Mouse (Mus musculus): Measurements from ENCODE around the gene Whamm. TPM values are rescaled to one million over a fixed set of nuclear protein-coding genes. Genes with fewer than 3 reads are reported as not detected.

Gene Whamm
- 5.0 and 7.3 TPM in 2 replicates for polyA plus RNA-seq (2014; fragmentation: Nextera tagmentation; extraction: Ambion mirVana)

GRCm38 (mm10) chr7:81571108-81571940, at the start of gene Whamm:
Gene Whamm, plus strand, starts transcription at chr7:81571266.
- Histone ChIP-seq H3K36me3 (ENCODE audit: control insufficient read depth, insufficient read depth, low read length) (0 out of 2 replicates have a peak, but pooled peaks cover 4% of the 10 kb centered on the region), H3K9me3 (ENCODE audit: control insufficient read depth, low read depth, low read length) (no peaks in the 10 kb centered on the region), H3K4me3 (ENCODE audit: low read depth, low read length) (peak within 1 kb of the TSS; percentile 79), H3K9ac (replicated peaks; ENCODE audit: low read depth, low read length) (peak within 1 kb of the TSS; percentile 68), H3K4me1 (ENCODE audit: control insufficient read depth, insufficient read depth, low read length) (peaks cover 3% of the 10 kb centered on the region; the same call in 1 of the 2 replicates), H3K27me3 (ENCODE audit: control insufficient read depth, insufficient read depth, low read length) (no peaks in the 10 kb centered on the region), H3K27ac (ENCODE audit: low read length) (peak within 1 kb of the TSS; percentile 90), H3K4me2 (replicated peaks; ENCODE audit: low read depth, low read length) (peak within 1 kb of the TSS; percentile 77)
- WGBS: under 1% methylated on average over 91 of the region's 96 CpGs
- peak; percentile 99 for ATAC-seq (ENCODE audit: insufficient number of reproducible peaks, insufficient read depth, low FRiP score, low read depth)

- Histone ChIP-seq H3K9me3 (ENCODE audit: control insufficient read depth, low read depth, low read length) (no peaks in the 10 kb centered on the region), H3K27me3 (ENCODE audit: control insufficient read depth, insufficient read depth, low read length) (no peaks in the 10 kb centered on the region), H3K4me3 (ENCODE audit: low read depth, low read length) (peak overlapping the region; percentile 64), H3K9ac (replicated peaks; ENCODE audit: low read depth, low read length) (peak overlapping the region; percentile 60), H3K4me1 (ENCODE audit: control insufficient read depth, insufficient read depth, low read length) (peaks cover 15% of the 10 kb centered on the region; the same call in 1 of the 2 replicates), H3K4me2 (replicated peaks; ENCODE audit: low read depth, low read length) (peak overlapping the region; percentile 80), H3K27ac (ENCODE audit: low read length) (peak overlapping the region; percentile 93), H3K36me3 (ENCODE audit: control insufficient read depth, insufficient read depth, low read length) (peaks cover 10% of the 10 kb centered on the region; the same call in 1 of the 2 replicates)
- ATAC-seq (ENCODE audit: insufficient number of reproducible peaks, insufficient read depth, low FRiP score, low read depth): peak; percentile 97
- under 1% methylated on average over 31 of the region's 31 CpGs for WGBS
These were observed 47.9 kb upstream of the Whamm start for GRCm38 (mm10) chr7:81523008-81523662.

- WGBS: 4% methylated on average over 13 of the region's 13 CpGs
- Histone ChIP-seq H3K36me3 (ENCODE audit: control insufficient read depth, insufficient read depth, low read length) (peaks cover 13% of the 10 kb centered on the region; the same call in 1 of the 2 replicates), H3K9ac (replicated peaks; ENCODE audit: low read depth, low read length) (peak overlapping the region; percentile 60), H3K27ac (ENCODE audit: low read length) (peak overlapping the region; percentile 93), H3K4me3 (ENCODE audit: low read depth, low read length) (peak overlapping the region; percentile 64), H3K27me3 (ENCODE audit: control insufficient read depth, insufficient read depth, low read length) (no peaks in the 10 kb centered on the region), H3K4me2 (replicated peaks; ENCODE audit: low read depth, low read length) (peak overlapping the region; percentile 80), H3K9me3 (ENCODE audit: control insufficient read depth, low read depth, low read length) (no peaks in the 10 kb centered on the region), H3K4me1 (ENCODE audit: control insufficient read depth, insufficient read depth, low read length) (peaks cover 15% of the 10 kb centered on the region; the same call in 1 of the 2 replicates)
- no peak for ATAC-seq (ENCODE audit: insufficient number of reproducible peaks, insufficient read depth, low FRiP score, low read depth)
These were observed 47.4 kb upstream of the Whamm start for GRCm38 (mm10) chr7:81523663-81524017.

GRCm38 (mm10) chr7:81528918-81529317, 42.1 kb upstream of the Whamm start:
- no peaks in the 10 kb centered on the region for H3K27me3 ChIP-seq (ENCODE audit: control insufficient read depth, insufficient read depth, low read length)
- no peak overlapping the region for H3K9ac ChIP-seq (replicated peaks; ENCODE audit: low read depth, low read length)
- 90% methylated on average over 8 of the region's 8 CpGs for WGBS
- no peak overlapping the region for H3K4me2 ChIP-seq (replicated peaks; ENCODE audit: low read depth, low read length)
- H3K4me3 ChIP-seq (ENCODE audit: low read depth, low read length): no peak overlapping the region
- H3K36me3 ChIP-seq (ENCODE audit: control insufficient read depth, insufficient read depth, low read length): peaks cover 49% of the 10 kb centered on the region
- H3K4me1 ChIP-seq (ENCODE audit: control insufficient read depth, insufficient read depth, low read length): peaks cover 11% of the 10 kb centered on the region; the same call in 1 of the 2 replicates
- H3K27ac ChIP-seq (ENCODE audit: low read length): no peak overlapping the region
- no peak for ATAC-seq (ENCODE audit: insufficient number of reproducible peaks, insufficient read depth, low FRiP score, low read depth)
- H3K9me3 ChIP-seq (ENCODE audit: control insufficient read depth, low read depth, low read length): peaks cover 1% of the 10 kb centered on the region; the same call in 1 of the 2 replicates

GRCm38 (mm10) chr7:81531462-81531861, 39.6 kb upstream of the Whamm start:
- WGBS: 76% methylated on average over 1 of the region's 1 CpGs

GRCm38 (mm10) chr7:81536478-81536877, 34.6 kb upstream of the Whamm start:
- H3K4me2 ChIP-seq (replicated peaks; ENCODE audit: low read depth, low read length): no peak overlapping the region
- no peak overlapping the region for H3K27ac ChIP-seq (ENCODE audit: low read length)
- peaks cover 20% of the 10 kb centered on the region for H3K36me3 ChIP-seq (ENCODE audit: control insufficient read depth, insufficient read depth, low read length)
- no peak overlapping the region for H3K4me3 ChIP-seq (ENCODE audit: low read depth, low read length)
- H3K9ac ChIP-seq (replicated peaks; ENCODE audit: low read depth, low read length): no peak overlapping the region
- no peaks in the 10 kb centered on the region for H3K4me1 ChIP-seq (ENCODE audit: control insufficient read depth, insufficient read depth, low read length)
- peaks cover 4% of the 10 kb centered on the region; the same call in 1 of the 2 replicates for H3K9me3 ChIP-seq (ENCODE audit: control insufficient read depth, low read depth, low read length)
- no peaks in the 10 kb centered on the region for H3K27me3 ChIP-seq (ENCODE audit: control insufficient read depth, insufficient read depth, low read length)
- ATAC-seq (ENCODE audit: insufficient number of reproducible peaks, insufficient read depth, low FRiP score, low read depth): no peak
- WGBS: 83% methylated on average over 4 of the region's 4 CpGs

More at GRCm38 (mm10) chr7:81531462-81531861, 39.6 kb upstream of the Whamm start:
- Histone ChIP-seq H3K27ac (ENCODE audit: low read length) (no peak overlapping the region), H3K36me3 (ENCODE audit: control insufficient read depth, insufficient read depth, low read length) (peaks cover 50% of the 10 kb centered on the region), H3K27me3 (ENCODE audit: control insufficient read depth, insufficient read depth, low read length) (no peaks in the 10 kb centered on the region), H3K4me3 (ENCODE audit: low read depth, low read length) (no peak overlapping the region), H3K4me2 (replicated peaks; ENCODE audit: low read depth, low read length) (no peak overlapping the region), H3K4me1 (ENCODE audit: control insufficient read depth, insufficient read depth, low read length) (no peaks in the 10 kb centered on the region), H3K9ac (replicated peaks; ENCODE audit: low read depth, low read length) (no peak overlapping the region), H3K9me3 (ENCODE audit: control insufficient read depth, low read depth, low read length) (peaks cover 4% of the 10 kb centered on the region; the same call in 1 of the 2 replicates)
- ATAC-seq (ENCODE audit: insufficient number of reproducible peaks, insufficient read depth, low FRiP score, low read depth): no peak

- Histone ChIP-seq H3K36me3 (ENCODE audit: control insufficient read depth, insufficient read depth, low read length) (peaks cover 6% of the 10 kb centered on the region; the same call in 1 of the 2 replicates), H3K4me1 (ENCODE audit: control insufficient read depth, insufficient read depth, low read length) (no peaks in the 10 kb centered on the region), H3K4me3 (ENCODE audit: low read depth, low read length) (no peak overlapping the region), H3K4me2 (replicated peaks; ENCODE audit: low read depth, low read length) (no peak overlapping the region), H3K9ac (replicated peaks; ENCODE audit: low read depth, low read length) (no peak overlapping the region), H3K27me3 (ENCODE audit: control insufficient read depth, insufficient read depth, low read length) (no peaks in the 10 kb centered on the region), H3K9me3 (ENCODE audit: control insufficient read depth, low read depth, low read length) (peaks cover 4% of the 10 kb centered on the region; the same call in 1 of the 2 replicates), H3K27ac (ENCODE audit: low read length) (no peak overlapping the region)
- 76% methylated on average over 2 of the region's 2 CpGs for WGBS
- no peak for ATAC-seq (ENCODE audit: insufficient number of reproducible peaks, insufficient read depth, low FRiP score, low read depth)
These were observed 32.9 kb upstream of the Whamm start for GRCm38 (mm10) chr7:81538070-81538675.

GRCm38 (mm10) chr7:81539565-81539964, 31.5 kb upstream of the Whamm start:
- Histone ChIP-seq H3K4me1 (ENCODE audit: control insufficient read depth, insufficient read depth, low read length) (no peaks in the 10 kb centered on the region), H3K36me3 (ENCODE audit: control insufficient read depth, insufficient read depth, low read length) (peaks cover 6% of the 10 kb centered on the region; the same call in 1 of the 2 replicates), H3K27me3 (ENCODE audit: control insufficient read depth, insufficient read depth, low read length) (no peaks in the 10 kb centered on the region), H3K9me3 (ENCODE audit: control insufficient read depth, low read depth, low read length) (no peaks in the 10 kb centered on the region), H3K27ac (ENCODE audit: low read length) (no peak overlapping the region), H3K4me2 (replicated peaks; ENCODE audit: low read depth, low read length) (no peak overlapping the region), H3K4me3 (ENCODE audit: low read depth, low read length) (no peak overlapping the region), H3K9ac (replicated peaks; ENCODE audit: low read depth, low read length) (no peak overlapping the region)
- 34% methylated on average over 2 of the region's 2 CpGs for WGBS
- no peak for ATAC-seq (ENCODE audit: insufficient number of reproducible peaks, insufficient read depth, low FRiP score, low read depth)
